Mouse (Mus musculus) liver, embryonic 12.5 days (tissue): ENCODE measurements around the gene Zfp280d. TPM values are rescaled to one million over a fixed set of nuclear protein-coding genes. Genes with fewer than 3 reads are reported as not detected.

Source experiments
- ATAC-seq: fragments of 200-750 bp; cut with Nextera tagmentation; 2 replicates; pipeline ENCODE4 v1.8.0; 2017; ENCODE audit warnings: moderate number of reproducible peaks, mild to moderate bottlenecking, moderate library complexity
- H3K27ac ChIP-seq: fragments of 300-500 bp; sonication (generic); 2 replicates; pipeline ENCODE4 v1.5.1; 2016; ENCODE audit warnings: mild to moderate bottlenecking
- H3K27me3 ChIP-seq: fragments of 300-500 bp; sonication (generic); replicated peaks from 2 replicates; pipeline ENCODE4 v1.6.1; 2016; ENCODE audit warnings: mild to moderate bottlenecking, moderate library complexity
- H3K36me3 ChIP-seq: fragments of 300-500 bp; sonication (generic); 2 replicates; pipeline ENCODE4 v1.6.1; 2016; ENCODE audit warnings: mild to moderate bottlenecking, moderate library complexity
- H3K4me1 ChIP-seq: fragments of 300-500 bp; sonication (generic); 2 replicates; pipeline ENCODE4 v1.6.1; 2016
- H3K4me2 ChIP-seq: fragments of 300-500 bp; sonication (generic); 2 replicates; pipeline ENCODE4 v1.6.1; 2016; ENCODE audit warnings: mild to moderate bottlenecking, moderate library complexity
- H3K4me3 ChIP-seq: fragments of 300-500 bp; sonication (generic); 2 replicates; pipeline ENCODE4 v1.5.1; 2016; ENCODE audit warnings: mild to moderate bottlenecking, moderate library complexity
- H3K9ac ChIP-seq: fragments of 300-500 bp; sonication (generic); 2 replicates; pipeline ENCODE4 v1.6.1; 2016; ENCODE audit warnings: mild to moderate bottlenecking, moderate library complexity
- H3K9me3 ChIP-seq: fragments of 300-500 bp; sonication (generic); replicated peaks from 2 replicates; pipeline ENCODE4 v1.6.1; 2016; ENCODE audit warnings: mild to moderate bottlenecking, moderate library complexity
- WGBS: fragments of 180-500 bp; shearing (Covaris S2); methylation state at CpG from one replicate; pipeline ENCODE4 v1.1.7; 2016; ENCODE audit not compliant: insufficient replicate concordance; 5-methylcytosine and 5-hydroxymethylcytosine counted together
- polyA plus RNA-seq: library from polyadenylated mRNA; unstranded; fragments of >200 nt; fragmentation: Nextera tagmentation; extraction: Ambion mirVana; gene quantifications from 2 replicates; pipeline ENCODE4 v1.2.1, GENCODE M21; 2016

The Zfp280d gene
- 23.1 and 23.4 TPM in 2 replicates for polyA plus RNA-seq

GRCm38 (mm10) chr9:72274677-72275076 lies at the start of gene Zfp280d:
TSS of gene Zfp280d (plus strand) at chr9:72274860.
- peak; percentile 98 for ATAC-seq
- Histone ChIP-seq H3K9ac (peak within 1 kb of the TSS; percentile 92), H3K9me3 (0 out of 2 replicates have a peak, but pooled peaks cover 5% of the 10 kb centered on the region), H3K4me3 (peak within 1 kb of the TSS; percentile 82), H3K36me3 (no peaks in the 10 kb centered on the region), H3K27me3 (no peaks in the 10 kb centered on the region), H3K27ac (peak within 1 kb of the TSS; percentile 96), H3K4me2 (peak within 1 kb of the TSS; percentile 85), H3K4me1 (peaks cover 31% of the 10 kb centered on the region)
- WGBS: 2% methylated on average over 50 of the region's 57 CpGs

- Histone ChIP-seq H3K4me2 (no peak overlapping the region), H3K27me3 (no peaks in the 10 kb centered on the region), H3K4me1 (no peaks in the 10 kb centered on the region), H3K9me3 (no peaks in the 10 kb centered on the region; the same call in 1 of the 2 replicates), H3K27ac (no peak overlapping the region), H3K9ac (no peak overlapping the region), H3K36me3 (no peaks in the 10 kb centered on the region), H3K4me3 (no peak overlapping the region)
- 63% methylated on average over 6 of the region's 6 CpGs for WGBS
- no peak for ATAC-seq
Measured at GRCm38 (mm10) chr9:72226536-72226935, 48.1 kb upstream of the Zfp280d start.

- no peaks in the 10 kb centered on the region for H3K4me1 ChIP-seq
- no peak overlapping the region for H3K4me3 ChIP-seq
- no peaks in the 10 kb centered on the region for H3K9me3 ChIP-seq
- H3K27me3 ChIP-seq: no peaks in the 10 kb centered on the region
- H3K9ac ChIP-seq: no peak overlapping the region
- ATAC-seq: no peak
- H3K36me3 ChIP-seq: no peaks in the 10 kb centered on the region
- 74% methylated on average over 1 of the region's 1 CpGs for WGBS
- H3K4me2 ChIP-seq: no peak overlapping the region
- no peak overlapping the region for H3K27ac ChIP-seq
Measured at GRCm38 (mm10) chr9:72252656-72253055, 22.0 kb upstream of the Zfp280d start.

- Histone ChIP-seq H3K4me3 (no peak overlapping the region), H3K27me3 (no peaks in the 10 kb centered on the region), H3K27ac (no peak overlapping the region), H3K9me3 (no peaks in the 10 kb centered on the region), H3K9ac (no peak overlapping the region), H3K36me3 (no peaks in the 10 kb centered on the region), H3K4me2 (no peak overlapping the region), H3K4me1 (no peaks in the 10 kb centered on the region)
- ATAC-seq: no peak
- WGBS: 78% methylated on average over 1 of the region's 1 CpGs
Measured at GRCm38 (mm10) chr9:72255227-72255626, 19.4 kb upstream of the Zfp280d start.

GRCm38 (mm10) chr9:72256646-72257045 lies 18.0 kb upstream of the Zfp280d start:
- WGBS: 69% methylated on average over 3 of the region's 3 CpGs
- Histone ChIP-seq H3K4me1 (no peaks in the 10 kb centered on the region), H3K4me3 (no peak overlapping the region), H3K9ac (no peak overlapping the region), H3K27ac (no peak overlapping the region), H3K36me3 (no peaks in the 10 kb centered on the region), H3K27me3 (no peaks in the 10 kb centered on the region), H3K9me3 (no peaks in the 10 kb centered on the region), H3K4me2 (no peak overlapping the region)
- ATAC-seq: no peak

- Histone ChIP-seq H3K4me1 (no peaks in the 10 kb centered on the region), H3K4me2 (no peak overlapping the region), H3K9me3 (no peaks in the 10 kb centered on the region), H3K27ac (no peak overlapping the region), H3K36me3 (no peaks in the 10 kb centered on the region), H3K4me3 (no peak overlapping the region), H3K27me3 (no peaks in the 10 kb centered on the region), H3K9ac (no peak overlapping the region)
- 24% methylated on average over 6 of the region's 7 CpGs for WGBS
- ATAC-seq: no peak; the same call in 1 of the 2 replicates
Measured at GRCm38 (mm10) chr9:72260337-72260736, 14.3 kb upstream of the Zfp280d start.

GRCm38 (mm10) chr9:72264859-72265258 lies 9.8 kb upstream of the Zfp280d start:
- H3K4me2 ChIP-seq: no peak overlapping the region
- H3K36me3 ChIP-seq: no peaks in the 10 kb centered on the region
- H3K9me3 ChIP-seq: no peaks in the 10 kb centered on the region; the same call in 1 of the 2 replicates
- WGBS: 52% methylated on average over 3 of the region's 3 CpGs
- no peaks in the 10 kb centered on the region for H3K27me3 ChIP-seq
- no peaks in the 10 kb centered on the region for H3K4me1 ChIP-seq
- H3K9ac ChIP-seq: no peak overlapping the region
- H3K4me3 ChIP-seq: no peak overlapping the region
- ATAC-seq: no peak
- no peak overlapping the region for H3K27ac ChIP-seq

GRCm38 (mm10) chr9:72270146-72270545 lies 4.5 kb upstream of the Zfp280d start:
- no peak overlapping the region for H3K27ac ChIP-seq
- peaks cover 5% of the 10 kb centered on the region; the same call in 1 of the 2 replicates for H3K4me1 ChIP-seq
- no peak for ATAC-seq
- 100% methylated on average over 1 of the region's 1 CpGs for WGBS
- H3K36me3 ChIP-seq: no peaks in the 10 kb centered on the region
- H3K4me3 ChIP-seq: no peak overlapping the region
- peaks cover 5% of the 10 kb centered on the region; the same call in 1 of the 2 replicates for H3K9me3 ChIP-seq
- H3K4me2 ChIP-seq: no peak overlapping the region
- H3K27me3 ChIP-seq: no peaks in the 10 kb centered on the region
- no peak overlapping the region for H3K9ac ChIP-seq

GRCm38 (mm10) chr9:72273646-72274410 lies 832 bp upstream of the Zfp280d start:
- Histone ChIP-seq H3K9ac (no peak overlapping the region), H3K4me2 (peak overlapping the region; percentile 85), H3K27me3 (no peaks in the 10 kb centered on the region), H3K9me3 (0 out of 2 replicates have a peak, but pooled peaks cover 5% of the 10 kb centered on the region), H3K36me3 (no peaks in the 10 kb centered on the region), H3K27ac (no peak overlapping the region), H3K4me1 (peaks cover 27% of the 10 kb centered on the region), H3K4me3 (no peak overlapping the region)
- 79% methylated on average over 7 of the region's 7 CpGs for WGBS
- no peak for ATAC-seq

GRCm38 (mm10) chr9:72275101-72275978 lies 680 bp downstream of the Zfp280d start:
- ATAC-seq: peak; percentile 81
- H3K27ac ChIP-seq: peak overlapping the region; percentile 96
- under 1% methylated on average over 67 of the region's 70 CpGs for WGBS
- H3K4me3 ChIP-seq: peak overlapping the region; percentile 82
- no peaks in the 10 kb centered on the region for H3K27me3 ChIP-seq
- peaks cover 5% of the 10 kb centered on the region; the same call in 1 of the 2 replicates for H3K36me3 ChIP-seq
- H3K9me3 ChIP-seq: 0 out of 2 replicates have a peak, but pooled peaks cover 5% of the 10 kb centered on the region
- H3K9ac ChIP-seq: peak overlapping the region; percentile 92
- H3K4me2 ChIP-seq: peak overlapping the region; percentile 76
- H3K4me1 ChIP-seq: peaks cover 31% of the 10 kb centered on the region

- Histone ChIP-seq H3K4me2 (peak overlapping the region; percentile 76), H3K27me3 (no peaks in the 10 kb centered on the region), H3K36me3 (peaks cover 8% of the 10 kb centered on the region; the same call in 1 of the 2 replicates), H3K27ac (peak overlapping the region; percentile 96), H3K9ac (peak overlapping the region; percentile 92), H3K9me3 (0 out of 2 replicates have a peak, but pooled peaks cover 5% of the 10 kb centered on the region), H3K4me3 (peak overlapping the region; percentile 82), H3K4me1 (peaks cover 31% of the 10 kb centered on the region)
- ATAC-seq: no peak; the same call in 1 of the 2 replicates
- 34% methylated on average over 8 of the region's 8 CpGs for WGBS
Measured at GRCm38 (mm10) chr9:72275979-72276500, 1.4 kb downstream of the Zfp280d start.
